Mouse (Mus musculus) midbrain, postnatal 0 days (tissue): ENCODE results near the gene Tmem212. TPM values are rescaled to one million over a fixed set of nuclear protein-coding genes. Genes with fewer than 3 reads are reported as not detected.

Experiments used
- ATAC-seq: fragments of 200-750 bp; cut with Nextera tagmentation; 2 replicates; pipeline ENCODE4 v1.8.0; 2017; ENCODE audit warnings: moderate number of reproducible peaks, mild to moderate bottlenecking, moderate TSS enrichment, moderate library complexity; ENCODE audit not compliant: low FRiP score
- DNase-seq: peaks from one replicate; pipeline ENCODE4 v3.0.0-alpha.2; 2015; ENCODE audit warnings: low spot score
- H3K27ac ChIP-seq: fragments of 300-500 bp; sonication (generic); 2 replicates; pipeline ENCODE4 v1.5.1; 2014; ENCODE audit warnings: low read depth, mild to moderate bottlenecking, low read length, mixed read lengths
- H3K27me3 ChIP-seq: fragments of 300-500 bp; sonication (generic); 2 replicates; pipeline ENCODE4 v1.6.1; 2014; ENCODE audit warnings: low read length, control low read depth, mixed read lengths; ENCODE audit not compliant: insufficient read depth
- H3K36me3 ChIP-seq: fragments of 300-500 bp; sonication (generic); 2 replicates; pipeline ENCODE4 v1.6.1; 2014; ENCODE audit warnings: low read length, control low read depth, mixed read lengths; ENCODE audit not compliant: insufficient read depth
- H3K4me1 ChIP-seq: fragments of 300-500 bp; sonication (generic); 2 replicates; pipeline ENCODE4 v1.6.1; 2014; ENCODE audit warnings: mild to moderate bottlenecking, control low read depth, antibody characterized with exemption, low read length, mixed read lengths; ENCODE audit not compliant: insufficient read depth
- H3K4me2 ChIP-seq: fragments of 300-500 bp; sonication (generic); 2 replicates; pipeline ENCODE4 v1.6.1; 2014; ENCODE audit warnings: low read depth, mild to moderate bottlenecking, low read length, mixed read lengths; ENCODE audit not compliant: poor library complexity, severe bottlenecking
- H3K4me3 ChIP-seq: fragments of 300-500 bp; sonication (generic); 2 replicates; pipeline ENCODE4 v1.5.1; 2014; ENCODE audit warnings: low read depth, mild to moderate bottlenecking, low read length, moderate library complexity
- H3K9ac ChIP-seq: fragments of 300-500 bp; sonication (generic); replicated peaks from 2 replicates; pipeline ENCODE4 v1.6.1; 2014; ENCODE audit warnings: mild to moderate bottlenecking, low read length, moderate library complexity, mixed read lengths; ENCODE audit not compliant: poor library complexity, severe bottlenecking
- H3K9me3 ChIP-seq: fragments of 300-500 bp; sonication (generic); 2 replicates; pipeline ENCODE4 v1.6.1; 2016; ENCODE audit warnings: low read length, control low read depth
- CTCF ChIP-seq: IDR thresholded peaks from 2 replicates; pipeline ENCODE4 v1.5.1; 2016; ENCODE audit warnings: antibody characterized with exemption, mild to moderate bottlenecking
- WGBS: fragments of 180-500 bp; shearing (Covaris S2); extraction: QIAGEN DNeasy Blood & Tissue Kit; methylation state at CpG from one replicate; pipeline ENCODE4 v1.1.7; 2014; 5-methylcytosine and 5-hydroxymethylcytosine counted together
- polyA plus RNA-seq: library from polyadenylated mRNA; unstranded; fragments of >200 nt; fragmentation: Nextera tagmentation; extraction: Ambion mirVana; gene quantifications from 2 replicates; pipeline ENCODE4 v1.2.1, GENCODE M21; 2015
- total RNA-seq: library from RNA; depleted of rRNA; stranded (reverse); fragments of >200 nt; gene quantifications from 2 replicates; pipeline ENCODE4 v1.2.3, GENCODE M21; 2014

The Tmem212 gene
- total and polyA plus RNA-seq, 2 experiments from 2014 or later: 4.8 to 9.6 TPM

DNA sequence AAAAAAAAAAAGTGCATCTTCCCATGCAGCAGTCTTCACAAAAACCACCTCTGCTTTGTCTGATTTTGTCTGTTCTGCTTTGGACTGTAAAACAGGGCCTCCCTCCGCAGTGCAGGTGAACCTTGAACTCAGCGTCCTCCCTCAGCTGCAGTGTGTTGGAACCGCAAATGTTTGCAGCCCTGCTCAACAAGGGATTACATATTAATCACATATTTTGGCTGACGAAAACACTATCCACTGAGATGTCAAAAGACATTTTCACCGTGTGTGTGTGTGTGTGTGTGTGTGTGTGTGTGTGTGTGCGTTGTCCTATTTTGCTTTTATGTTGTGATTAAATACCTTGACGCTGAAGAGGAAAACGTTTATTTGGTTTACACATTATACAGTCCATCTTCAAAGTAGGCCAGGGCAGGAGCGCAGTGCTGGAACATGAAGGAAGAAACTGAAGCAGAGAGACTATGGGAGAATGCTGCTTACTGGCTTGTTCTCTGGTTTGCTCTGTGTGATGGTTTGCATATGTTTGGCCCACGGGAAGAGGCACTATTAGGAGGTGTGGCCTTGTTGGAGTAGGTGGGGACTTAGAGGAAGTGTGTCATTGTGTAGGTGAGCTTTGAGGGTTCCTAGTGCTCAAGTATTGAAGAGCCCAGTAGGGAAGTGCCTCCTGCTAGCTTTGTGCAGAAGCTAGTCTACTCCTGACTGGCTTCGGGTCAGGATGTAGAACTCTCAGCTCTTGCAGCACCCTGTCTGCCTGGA, 25.3 kb upstream of the Tmem212 start:
- WGBS: 90% methylated on average over 11 of the region's 11 CpGs
- Histone ChIP-seq H3K36me3 (no peaks in the 10 kb centered on the region), H3K27ac (no peak overlapping the region), H3K27me3 (no peaks in the 10 kb centered on the region), H3K9ac (no peak overlapping the region), H3K9me3 (no peaks in the 10 kb centered on the region), H3K4me1 (no peaks in the 10 kb centered on the region), H3K4me2 (no peak overlapping the region), H3K4me3 (no peak overlapping the region)
- TF ChIP-seq CTCF: no peak
- ATAC-seq (no peak), DNase-seq (no peak)

DNA sequence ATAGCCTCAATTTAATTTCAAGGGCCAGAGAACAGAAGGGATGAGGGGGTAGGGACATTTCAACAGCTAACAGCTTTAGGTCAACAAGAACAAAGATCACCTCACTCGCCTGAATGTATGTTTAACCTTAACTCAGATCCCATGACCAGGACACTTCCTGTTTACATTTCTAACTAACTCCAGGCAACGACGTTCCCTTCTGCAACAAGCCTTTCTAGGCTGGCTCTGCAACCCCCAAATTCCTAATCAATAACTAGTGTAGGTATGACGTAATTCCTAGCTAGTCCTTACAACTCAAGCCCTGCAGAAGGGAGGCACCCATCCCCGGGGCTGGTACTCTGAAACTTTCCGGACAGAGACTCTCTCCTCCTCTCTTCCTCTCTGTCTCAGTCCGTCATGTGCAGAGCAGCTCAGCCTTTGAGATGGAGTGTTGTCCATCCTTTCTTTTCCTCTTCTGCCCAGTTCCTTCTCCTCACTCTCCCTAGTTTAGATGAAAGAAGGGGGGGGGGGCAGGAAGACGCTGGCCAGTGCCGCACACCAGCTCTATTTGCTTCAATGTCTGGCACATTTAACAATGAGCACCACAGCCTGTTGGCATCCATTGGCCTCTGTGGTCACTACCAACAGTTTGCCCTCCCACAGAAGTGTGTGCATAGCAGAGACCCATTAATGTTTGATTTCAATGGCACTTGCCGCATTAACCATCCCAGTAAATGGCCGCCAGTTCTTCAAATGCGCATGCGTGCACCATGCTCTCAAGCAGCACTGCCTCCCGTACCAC, 22.7 kb upstream of the Tmem212 start:
- H3K4me2 ChIP-seq: no peak overlapping the region
- WGBS: 94% methylated on average over 14 of the region's 14 CpGs
- no peaks in the 10 kb centered on the region for H3K27me3 ChIP-seq
- DNase-seq: no peak
- no peaks in the 10 kb centered on the region for H3K4me1 ChIP-seq
- H3K9ac ChIP-seq: no peak overlapping the region
- no peak for TF ChIP-seq CTCF
- H3K4me3 ChIP-seq: no peak overlapping the region
- no peaks in the 10 kb centered on the region for H3K9me3 ChIP-seq
- no peaks in the 10 kb centered on the region for H3K36me3 ChIP-seq
- no peak for ATAC-seq
- no peak overlapping the region for H3K27ac ChIP-seq

DNA sequence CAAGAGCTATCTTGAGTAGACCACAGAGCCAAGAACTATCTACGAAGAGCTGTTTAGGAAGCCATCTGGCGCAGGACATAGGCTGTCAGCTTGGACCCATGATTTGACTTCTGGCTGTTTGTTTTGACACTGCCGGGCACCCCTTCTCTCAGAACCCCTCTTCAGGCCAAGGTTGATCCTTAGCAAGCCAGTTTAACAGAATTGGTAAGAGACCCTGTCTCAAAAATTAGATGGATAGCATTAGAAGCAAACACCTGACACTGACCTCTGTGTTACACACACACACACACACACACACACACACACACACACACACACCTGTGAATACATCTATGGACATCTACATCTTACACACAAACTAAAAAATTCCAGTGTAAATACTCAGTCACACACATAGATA, 12.8 kb upstream of the Tmem212 start:
- no peak for DNase-seq
- no peak for TF ChIP-seq CTCF
- no peak overlapping the region for H3K4me3 ChIP-seq
- no peak overlapping the region for H3K4me2 ChIP-seq
- ATAC-seq: no peak
- no peaks in the 10 kb centered on the region for H3K9me3 ChIP-seq
- H3K36me3 ChIP-seq: no peaks in the 10 kb centered on the region
- no peak overlapping the region for H3K27ac ChIP-seq
- H3K9ac ChIP-seq: no peak overlapping the region
- no peaks in the 10 kb centered on the region for H3K27me3 ChIP-seq
- H3K4me1 ChIP-seq: no peaks in the 10 kb centered on the region
- 98% methylated on average over 3 of the region's 3 CpGs for WGBS

DNA sequence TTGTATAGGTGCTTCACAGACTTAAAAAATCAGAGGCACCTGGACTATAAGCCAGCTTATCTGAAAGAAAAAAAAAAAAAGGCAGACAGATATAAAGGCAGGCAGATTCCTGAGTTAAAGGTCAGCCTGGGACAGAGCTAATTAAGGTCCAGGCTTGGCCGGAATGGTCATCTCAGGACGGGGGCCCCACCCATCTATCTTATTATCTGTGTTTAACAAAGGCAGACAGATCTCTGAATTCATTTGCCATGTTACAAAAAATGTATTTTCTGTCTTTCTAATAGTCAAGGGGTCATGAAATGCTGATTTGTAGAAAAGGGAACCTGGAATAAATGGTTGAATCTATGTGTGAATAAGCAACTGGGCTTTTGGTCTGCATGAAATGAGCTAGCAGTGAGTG, 12.1 kb upstream of the Tmem212 start:
- WGBS: 81% methylated on average over 2 of the region's 2 CpGs
- ATAC-seq: no peak

DNA sequence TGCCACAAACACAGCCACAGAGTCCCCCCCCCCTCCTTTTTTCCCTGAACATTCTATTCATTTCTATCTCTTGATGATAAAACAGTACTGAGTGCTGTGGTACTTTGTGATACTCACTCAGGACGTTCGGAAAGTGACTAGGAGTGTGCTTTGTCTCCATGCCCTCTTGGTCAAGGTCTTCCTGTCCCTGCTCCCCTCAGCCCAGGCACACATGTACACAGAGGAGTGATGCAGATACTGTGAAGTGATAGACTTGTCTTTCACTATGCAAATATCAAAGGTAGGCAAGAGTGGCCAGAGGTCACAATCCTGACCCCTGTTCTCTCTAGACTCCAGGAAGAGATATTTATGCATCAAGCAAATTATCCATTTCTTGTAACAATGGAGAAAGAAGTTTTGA, 11.1 kb upstream of the Tmem212 start:
- WGBS: 85% methylated on average over 2 of the region's 2 CpGs
- ATAC-seq (no peak), DNase-seq (no peak)
- Histone ChIP-seq H3K4me2 (no peak overlapping the region), H3K4me1 (no peaks in the 10 kb centered on the region), H3K27ac (no peak overlapping the region), H3K9ac (no peak overlapping the region), H3K9me3 (no peaks in the 10 kb centered on the region), H3K4me3 (no peak overlapping the region), H3K36me3 (no peaks in the 10 kb centered on the region), H3K27me3 (no peaks in the 10 kb centered on the region)
- no peak for TF ChIP-seq CTCF

More for the DNA sequence above, 12.1 kb upstream of the Tmem212 start:
- H3K27me3 ChIP-seq: no peaks in the 10 kb centered on the region
- no peak for DNase-seq
- TF ChIP-seq CTCF: no peak
- no peaks in the 10 kb centered on the region for H3K4me1 ChIP-seq
- no peak overlapping the region for H3K4me3 ChIP-seq
- H3K36me3 ChIP-seq: no peaks in the 10 kb centered on the region
- no peak overlapping the region for H3K27ac ChIP-seq
- no peak overlapping the region for H3K4me2 ChIP-seq
- H3K9ac ChIP-seq: no peak overlapping the region
- H3K9me3 ChIP-seq: no peaks in the 10 kb centered on the region

DNA sequence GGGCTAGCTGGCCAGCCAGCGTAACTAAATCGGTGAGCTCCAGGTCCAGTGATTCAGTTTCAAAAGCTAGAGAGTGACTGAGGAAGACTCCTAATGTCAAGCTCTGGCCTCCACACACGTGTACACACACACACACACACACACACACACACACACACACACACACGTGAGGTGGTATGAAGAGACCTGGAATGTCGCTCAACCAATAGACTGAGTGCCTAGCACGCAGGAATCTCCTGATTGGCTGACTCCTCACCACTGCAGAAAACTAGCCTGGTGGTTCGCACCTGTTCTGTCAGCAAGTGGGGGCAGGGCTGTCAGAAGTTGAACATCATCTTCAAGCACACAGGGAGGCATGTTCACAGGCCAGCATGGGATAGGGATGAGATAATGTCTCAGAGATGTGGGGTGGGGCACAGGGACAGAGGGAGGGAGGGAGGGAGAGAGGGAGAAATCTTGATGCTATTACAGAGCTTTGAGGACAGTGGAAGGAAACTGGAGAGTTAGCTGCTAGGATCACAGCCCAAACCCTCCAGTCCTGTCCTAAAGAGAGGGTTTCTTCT, 10.6 kb upstream of the Tmem212 start:
- H3K27me3 ChIP-seq: no peaks in the 10 kb centered on the region
- no peak for TF ChIP-seq CTCF
- no peaks in the 10 kb centered on the region for H3K9me3 ChIP-seq
- no peaks in the 10 kb centered on the region for H3K36me3 ChIP-seq
- no peak for ATAC-seq
- H3K27ac ChIP-seq: no peak overlapping the region
- H3K9ac ChIP-seq: no peak overlapping the region
- DNase-seq: no peak
- no peaks in the 10 kb centered on the region for H3K4me1 ChIP-seq
- no peak overlapping the region for H3K4me2 ChIP-seq
- 76% methylated on average over 7 of the region's 7 CpGs for WGBS
- H3K4me3 ChIP-seq: no peak overlapping the region
